Mouse (Mus musculus): ENCODE results near the gene Opa1.
A peak's percentile ranks its signal among the peaks of the same experiment; 100 is the strongest.

Opa1 gene

GRCm38 (mm10) chr16:29579167-29579786, at the start of gene Opa1:
Gene Opa1 (plus strand): TSS chr16:29579334.
- DNase-seq (ENCODE audit: low spot score in 2 of 2) = peak; percentile 90 to 94

GRCm38 (mm10) chr16:29533641-29534040, 45.5 kb upstream of the Opa1 start:
- DNase-seq (ENCODE audit: low spot score in 2 of 2) = no peak

GRCm38 (mm10) chr16:29535866-29536265, 43.3 kb upstream of the Opa1 start:
- DNase-seq (ENCODE audit: low spot score in 2 of 2) = no peak

- DNase-seq (ENCODE audit: low spot score in 2 of 2) = no peak
Measured at GRCm38 (mm10) chr16:29536411-29537204, 42.5 kb upstream of the Opa1 start.

- no peak for DNase-seq (ENCODE audit: low spot score in 2 of 2)
Measured at GRCm38 (mm10) chr16:29539906-29540305, 39.2 kb upstream of the Opa1 start.

GRCm38 (mm10) chr16:29541261-29541683, 37.9 kb upstream of the Opa1 start:
- DNase-seq (ENCODE audit: low spot score in 2 of 2) = no peak

GRCm38 (mm10) chr16:29544829-29545228, 34.3 kb upstream of the Opa1 start, which contains the start of gene Atp13a4:
Gene Atp13a4 (minus strand): TSS chr16:29544864.
- DNase-seq (ENCODE audit: low spot score in 2 of 2) = no peak

- no peak for DNase-seq (ENCODE audit: low spot score in 2 of 2)
Measured at GRCm38 (mm10) chr16:29559667-29560066, 19.5 kb upstream of the Opa1 start.

- no peak for DNase-seq (ENCODE audit: low spot score in 2 of 2)
Measured at GRCm38 (mm10) chr16:29560454-29560853, 18.7 kb upstream of the Opa1 start.

- peak in 1 of 2 experiments; percentile 7 for DNase-seq (ENCODE audit: low spot score in 2 of 2)
Measured at GRCm38 (mm10) chr16:29560869-29561268, 18.3 kb upstream of the Opa1 start.

GRCm38 (mm10) chr16:29574013-29574412, 5.1 kb upstream of the Opa1 start:
- DNase-seq (ENCODE audit: low spot score in 2 of 2) = no peak

- no peak for DNase-seq (ENCODE audit: low spot score in 2 of 2)
Measured at GRCm38 (mm10) chr16:29575620-29576019, 3.5 kb upstream of the Opa1 start.

GRCm38 (mm10) chr16:29579787-29580176, 648 bp downstream of the Opa1 start:
- no peak for DNase-seq (ENCODE audit: low spot score in 2 of 2)

- no peak for DNase-seq (ENCODE audit: low spot score in 2 of 2)
Measured at GRCm38 (mm10) chr16:29592171-29592570, 13.0 kb downstream of the Opa1 start.

- no peak for DNase-seq (ENCODE audit: low spot score in 2 of 2)
Measured at GRCm38 (mm10) chr16:29597122-29597521, 18.0 kb downstream of the Opa1 start.

- DNase-seq (ENCODE audit: low spot score in 2 of 2) = no peak
Measured at GRCm38 (mm10) chr16:29605546-29605945, 26.4 kb downstream of the Opa1 start.

- no peak for DNase-seq (ENCODE audit: low spot score in 2 of 2)
Measured at GRCm38 (mm10) chr16:29607131-29607530, 28.0 kb downstream of the Opa1 start.

- DNase-seq (ENCODE audit: low spot score in 2 of 2) = no peak
Measured at GRCm38 (mm10) chr16:29614762-29615161, 35.6 kb downstream of the Opa1 start.

GRCm38 (mm10) chr16:29629053-29629452, 49.9 kb downstream of the Opa1 start:
- DNase-seq (ENCODE audit: low spot score in 2 of 2) = peak in 1 of 2 experiments; percentile 7

GRCm38 (mm10) chr16:29635780-29636179, 56.6 kb downstream of the Opa1 start:
- DNase-seq (ENCODE audit: low spot score in 2 of 2) = no peak

- no peak for DNase-seq (ENCODE audit: low spot score in 2 of 2)
Measured at GRCm38 (mm10) chr16:29642376-29642775, 63.2 kb downstream of the Opa1 start.

- DNase-seq (ENCODE audit: low spot score in 2 of 2) = no peak
Measured at GRCm38 (mm10) chr16:29644871-29645270, 65.7 kb downstream of the Opa1 start.

- DNase-seq (ENCODE audit: low spot score in 2 of 2) = no peak
Measured at GRCm38 (mm10) chr16:29646202-29646601, 67.1 kb downstream of the Opa1 start.
